Mouse (Mus musculus) liver, adult 2 months (tissue): ENCODE results near the gene Nup188.

Experiments used
- CTCF ChIP-seq: fragments of 200-500 bp; IDR thresholded peaks from 2 replicates; pipeline ENCODE4 v1.5.1; 2011; ENCODE audit warnings: low read depth, low read length, control low read depth
- POLR2A ChIP-seq: fragments of 200-500 bp; IDR thresholded peaks from 2 replicates; pipeline ENCODE4 v1.6.1; 2011; ENCODE audit warnings: low read length, control low read depth; ENCODE audit not compliant: insufficient read depth; ENCODE audit errors: extremely low read depth

DNA sequence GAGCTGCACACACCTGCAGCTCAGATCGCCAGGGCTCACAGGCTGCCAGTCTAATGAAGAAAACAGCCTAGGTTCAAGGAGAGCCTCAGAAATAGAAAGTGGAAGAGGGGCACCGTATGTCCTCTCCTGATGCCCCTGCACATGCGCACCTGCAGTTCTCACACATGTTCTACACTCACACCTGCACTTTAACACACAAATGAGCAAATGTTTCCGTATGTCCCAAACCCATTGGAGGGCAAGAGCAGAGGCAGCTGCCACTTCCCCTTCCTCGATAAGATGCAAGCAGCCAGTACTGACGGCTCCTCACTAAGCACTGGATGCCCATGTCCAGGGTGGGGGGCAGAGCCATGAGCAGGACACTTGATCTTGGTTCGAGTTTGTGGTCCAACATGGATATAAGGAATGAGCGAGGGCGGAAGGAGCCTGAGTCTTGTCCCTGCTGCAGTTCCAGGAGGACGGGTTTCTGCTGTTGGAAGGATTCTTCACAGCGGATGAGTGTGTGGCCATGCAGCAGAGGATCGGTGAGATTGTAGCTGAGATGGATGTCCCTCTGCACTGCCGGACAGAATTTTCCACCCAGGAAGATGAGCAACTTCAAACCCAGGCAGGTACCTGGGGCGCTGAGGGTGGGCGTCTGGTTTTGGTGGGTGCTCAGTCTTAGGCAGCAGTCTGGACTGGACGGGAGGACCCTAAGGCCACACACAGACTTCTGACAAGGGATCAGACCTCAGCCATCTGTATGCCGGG lies 16.8 kb upstream of the Nup188 start:
- TF ChIP-seq POLR2A (no peak), CTCF (no peak)
